Mouse (Mus musculus): ENCODE measurements around the gene Cbx8.

Gene Cbx8

DNA sequence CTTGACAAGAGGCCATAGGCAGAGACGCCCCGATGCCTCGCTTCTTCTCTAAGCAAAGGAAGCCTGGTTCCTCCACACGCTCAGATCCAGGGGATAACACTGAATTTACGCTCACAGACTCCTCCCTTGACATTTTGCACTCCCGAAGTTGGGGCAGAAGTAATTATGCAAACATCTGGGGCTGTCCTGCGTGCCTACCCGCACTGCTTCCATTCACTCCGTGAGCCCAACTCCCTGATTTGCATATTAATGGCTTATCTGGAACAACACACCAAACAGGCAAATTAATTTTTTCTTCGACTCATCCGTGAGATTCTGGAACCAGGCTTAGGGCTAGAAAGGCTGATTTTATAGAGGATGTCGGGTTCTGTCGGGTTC lies 7.4 kb upstream of the Cbx8 start:
- DNase-seq = no peak

DNA sequence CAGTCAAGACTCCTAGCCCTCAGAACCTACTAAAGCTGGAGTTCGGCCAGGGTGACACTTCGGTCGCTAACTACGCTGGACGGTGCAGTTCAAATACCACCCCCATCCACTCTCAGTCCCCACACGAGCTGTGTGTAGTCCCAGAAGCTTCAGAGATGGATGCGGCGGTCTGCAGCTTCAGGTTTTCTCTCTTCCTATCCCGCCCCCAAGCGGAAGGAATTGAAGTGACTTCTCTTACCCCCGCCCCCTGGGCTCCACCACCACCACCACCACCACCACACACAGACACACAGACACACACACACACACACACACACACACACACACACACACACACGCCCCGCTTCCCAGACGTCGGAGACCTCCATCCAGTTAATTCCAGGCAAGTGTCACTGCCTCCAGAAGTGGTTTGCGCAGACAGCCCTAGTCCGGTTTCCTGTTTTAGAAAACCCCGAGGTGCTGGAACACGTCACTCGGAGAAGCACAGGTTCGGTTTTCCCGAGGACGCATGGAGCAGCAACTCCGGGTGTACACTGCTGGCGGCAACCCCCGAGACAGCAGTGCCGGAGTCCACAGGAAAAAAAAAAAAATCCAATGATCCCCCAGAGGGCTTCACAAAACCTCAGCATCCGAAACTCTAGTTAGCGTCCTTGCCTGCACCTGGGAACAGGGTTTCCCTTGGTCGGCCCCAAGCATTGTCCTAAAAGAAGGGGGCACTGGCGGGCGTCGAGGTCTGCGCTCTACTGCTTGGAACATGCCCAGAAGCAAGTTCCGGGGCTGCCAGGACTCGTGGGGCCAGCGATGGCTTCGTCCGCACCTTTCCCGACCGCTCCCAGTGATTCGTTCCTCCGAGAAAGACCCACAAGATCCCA lies 6.7 kb upstream of the Cbx8 start:
- DNase-seq = no peak

DNA sequence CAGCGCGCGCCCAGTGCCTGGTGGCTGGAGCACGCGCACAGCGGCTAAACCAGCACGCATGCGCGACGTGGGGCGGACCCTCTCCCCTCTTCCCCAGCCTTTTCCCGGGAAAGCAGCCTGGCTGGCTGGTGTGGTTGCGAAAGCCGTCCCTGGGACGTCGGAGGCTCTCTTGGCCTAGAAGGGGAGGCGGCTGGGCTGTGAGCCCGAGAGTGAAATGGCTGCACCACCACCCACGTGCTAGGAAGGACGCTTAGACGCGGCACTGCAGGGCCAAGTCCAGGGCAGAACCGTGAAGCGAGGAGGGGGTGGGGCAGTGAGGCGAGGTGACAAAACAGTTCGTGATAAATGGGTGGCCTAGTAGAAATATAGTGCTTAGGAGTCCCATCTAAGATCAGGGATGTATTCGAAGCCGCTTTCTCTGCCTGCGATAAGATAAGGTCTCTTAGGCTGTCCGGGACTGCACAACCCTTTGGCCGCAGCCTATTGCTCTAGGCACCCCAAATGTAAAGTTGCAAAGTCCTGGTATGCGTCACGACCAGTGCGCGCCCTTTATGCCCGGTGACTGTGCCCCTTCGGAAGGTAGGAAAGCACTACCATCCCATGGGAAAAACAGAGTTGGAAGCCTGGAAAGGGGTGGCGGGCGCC lies 6.0 kb upstream of the Cbx8 start:
- DNase-seq = no peak

DNA sequence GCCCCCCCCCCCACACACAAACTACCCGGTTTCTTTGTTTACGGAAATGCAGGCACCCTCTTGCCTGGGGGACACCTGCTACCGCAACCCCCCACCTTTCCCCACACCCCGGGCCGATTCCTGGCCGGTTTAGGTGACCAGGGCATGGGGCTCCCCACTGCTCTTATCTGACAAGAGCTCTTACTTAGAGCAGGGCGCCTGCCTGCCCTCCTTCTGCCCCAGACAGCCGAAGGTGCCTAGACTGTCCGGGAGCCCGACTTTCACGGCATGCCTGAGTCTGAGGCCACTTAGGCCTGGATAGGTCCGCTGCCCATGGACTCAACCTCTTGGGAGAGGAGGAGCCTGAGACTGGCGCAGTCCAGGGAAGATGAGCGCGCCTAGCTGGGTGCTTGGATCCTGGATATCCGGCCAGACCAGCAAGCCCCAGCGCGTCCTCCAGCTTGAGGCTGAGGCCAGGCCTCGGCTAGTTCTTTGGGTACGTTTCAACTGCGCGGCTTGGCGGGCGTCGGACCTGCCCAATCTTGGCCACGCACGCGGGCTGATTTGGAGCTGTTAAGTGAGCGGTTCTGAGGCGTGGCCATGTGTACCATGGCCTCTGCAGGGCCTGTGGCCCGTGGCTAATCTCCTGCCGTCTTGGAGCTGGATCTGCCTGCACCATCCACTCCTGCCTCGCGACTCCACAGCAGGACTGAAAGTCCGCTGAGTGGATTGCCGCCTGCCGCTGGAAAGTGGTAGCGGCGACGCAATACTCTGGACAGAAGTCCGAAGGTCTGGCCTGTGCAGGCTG lies 4.0 kb upstream of the Cbx8 start:
- DNase-seq = no peak

DNA sequence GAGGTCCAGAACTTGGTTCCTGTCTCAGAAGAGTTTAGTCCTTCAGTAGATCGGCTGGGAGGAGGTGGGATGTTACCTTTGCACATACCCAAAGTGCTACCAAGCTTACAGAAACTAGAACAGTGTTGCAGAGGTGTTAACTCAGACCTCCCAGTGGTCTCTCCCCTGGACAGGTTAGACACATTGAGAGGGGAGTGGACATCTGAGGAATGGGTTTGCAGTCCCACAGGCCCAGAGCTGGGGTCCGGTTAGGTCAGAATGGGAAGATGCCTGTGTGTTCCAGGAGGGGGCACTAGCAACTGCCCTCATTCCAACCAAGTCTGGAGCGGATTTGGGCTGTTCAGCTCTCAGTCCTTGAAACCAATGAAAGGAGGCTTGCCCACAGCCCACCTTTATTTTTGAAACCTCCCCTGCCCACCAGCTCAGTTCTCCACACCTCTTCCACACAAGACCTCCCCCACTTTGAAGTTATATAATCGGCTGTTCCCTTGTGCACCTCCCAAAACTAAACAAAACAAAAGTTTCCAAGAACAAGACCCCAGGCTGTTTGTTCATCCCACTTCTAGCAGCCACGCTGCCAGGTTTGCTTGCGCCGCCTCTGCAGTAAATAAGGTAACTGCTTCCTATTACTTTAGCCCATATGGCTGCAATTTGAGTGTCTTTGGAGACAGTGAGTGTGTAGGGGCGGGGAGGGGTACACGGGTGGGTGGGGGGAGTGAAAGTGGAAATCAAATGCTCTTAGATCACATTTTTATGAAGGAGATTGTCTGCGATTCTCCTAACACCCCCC lies 3.2 kb upstream of the Cbx8 start:
- DNase-seq = peak in 1 of 2 experiments; percentile 33

DNA sequence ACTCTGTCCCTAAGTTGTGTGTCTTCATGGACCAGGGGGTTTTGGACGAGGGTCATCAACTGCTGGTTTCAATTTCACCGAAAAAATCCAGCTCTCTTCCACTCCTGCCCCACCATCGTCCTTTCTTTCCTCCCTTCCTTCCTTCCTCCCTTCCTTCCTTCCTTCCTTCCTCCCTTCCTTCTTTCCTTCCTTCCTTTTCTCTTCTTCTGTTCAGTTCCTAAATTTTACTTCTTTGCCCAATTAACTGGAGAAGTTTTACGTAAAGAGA lies 2.4 kb upstream of the Cbx8 start:
- no peak for DNase-seq

DNA sequence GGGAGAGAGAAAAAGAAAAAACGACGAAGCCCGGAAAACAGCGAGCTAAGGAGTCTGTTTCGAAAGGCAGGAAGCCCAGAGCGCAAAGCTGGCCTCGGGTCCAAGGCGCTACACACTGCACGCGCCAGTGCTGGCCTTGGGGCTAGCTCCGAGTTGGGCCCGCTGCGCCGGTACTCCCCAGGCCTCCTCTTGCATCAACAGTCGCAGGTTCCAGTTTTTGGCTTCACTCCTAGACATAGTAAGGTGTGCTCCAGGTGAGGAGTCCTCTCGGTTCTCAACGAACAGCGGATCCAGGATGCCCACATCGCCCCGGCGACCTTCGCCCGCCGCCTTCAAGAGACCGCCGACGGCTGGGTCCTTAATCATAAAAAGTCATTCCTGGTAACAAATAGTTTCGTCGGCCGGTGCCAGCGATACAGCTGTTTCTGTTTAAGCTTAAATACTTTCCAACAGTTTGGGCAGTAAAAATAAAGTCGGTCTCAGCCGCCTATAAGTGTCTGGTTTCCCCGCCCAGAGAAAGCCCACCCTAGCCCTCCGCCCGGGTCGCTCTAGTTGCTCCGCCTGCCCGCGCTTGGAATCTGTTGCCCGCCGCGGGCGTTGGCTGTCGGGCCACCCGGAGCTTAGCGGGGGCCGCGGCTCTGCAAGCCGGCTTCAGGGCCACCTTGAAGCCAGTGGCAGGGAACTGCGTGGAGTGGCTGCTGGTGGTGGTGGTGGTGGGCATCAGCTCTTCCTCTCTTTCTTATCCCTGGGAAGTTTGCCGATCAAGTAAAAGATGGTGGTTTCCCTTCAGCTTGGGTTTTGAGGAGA lies 1.9 kb upstream of the Cbx8 start:
- DNase-seq = no peak

DNA sequence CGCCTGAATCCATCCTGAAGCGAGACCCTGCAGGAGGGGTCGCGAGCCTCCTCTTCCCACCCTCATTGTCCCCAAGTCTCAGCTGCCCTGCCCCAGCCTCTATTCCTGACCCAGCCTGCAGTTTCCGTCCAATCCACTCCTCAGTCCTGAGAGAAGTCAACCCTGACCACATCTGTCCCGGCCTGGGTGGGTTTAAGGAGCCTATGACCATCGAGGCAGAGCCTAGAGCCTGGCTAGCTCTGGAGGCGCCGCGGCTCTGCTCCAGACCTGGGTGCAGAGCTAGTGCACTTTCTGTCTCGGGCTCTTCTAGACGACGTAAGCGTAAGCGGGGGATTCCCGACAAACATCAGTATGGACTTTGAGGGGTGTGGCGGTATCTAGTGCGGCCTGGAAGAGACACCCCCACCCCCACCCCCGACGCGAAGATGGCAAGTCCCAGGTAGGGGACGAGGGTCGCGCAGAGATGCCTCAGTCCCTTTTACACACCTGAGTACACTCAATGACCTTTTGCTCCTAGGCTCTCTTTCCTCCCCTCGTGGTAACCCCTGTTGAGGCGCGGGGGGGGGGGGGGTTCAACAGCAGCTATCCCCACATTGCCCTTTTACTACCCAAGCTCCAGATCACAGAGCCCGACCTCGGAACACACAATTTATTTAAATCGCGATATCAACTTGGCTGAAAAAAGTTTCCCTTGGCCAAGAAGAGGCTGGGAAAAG lies 1.1 kb upstream of the Cbx8 start:
- no peak for DNase-seq

DNA sequence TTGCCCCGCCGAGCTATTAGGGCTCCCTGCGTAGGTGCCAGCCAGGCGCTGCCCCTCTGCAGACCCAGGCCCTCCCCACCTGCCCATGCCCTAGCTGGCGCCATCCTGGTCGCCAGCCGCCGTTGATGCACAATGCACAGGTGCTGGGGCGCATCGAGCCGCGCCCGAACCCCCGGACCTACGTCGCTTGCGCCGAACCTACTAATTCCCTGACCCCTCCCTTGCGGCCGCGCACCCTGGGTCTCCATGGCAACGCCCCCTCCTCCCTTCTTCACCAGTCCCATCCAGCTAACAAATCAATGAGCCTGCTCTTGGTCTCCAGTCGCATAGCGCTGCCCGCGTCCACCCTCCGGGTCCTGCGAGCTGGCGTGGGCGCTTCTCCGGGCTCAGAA lies 552 bp upstream of the Cbx8 start:
- DNase-seq = no peak

DNA sequence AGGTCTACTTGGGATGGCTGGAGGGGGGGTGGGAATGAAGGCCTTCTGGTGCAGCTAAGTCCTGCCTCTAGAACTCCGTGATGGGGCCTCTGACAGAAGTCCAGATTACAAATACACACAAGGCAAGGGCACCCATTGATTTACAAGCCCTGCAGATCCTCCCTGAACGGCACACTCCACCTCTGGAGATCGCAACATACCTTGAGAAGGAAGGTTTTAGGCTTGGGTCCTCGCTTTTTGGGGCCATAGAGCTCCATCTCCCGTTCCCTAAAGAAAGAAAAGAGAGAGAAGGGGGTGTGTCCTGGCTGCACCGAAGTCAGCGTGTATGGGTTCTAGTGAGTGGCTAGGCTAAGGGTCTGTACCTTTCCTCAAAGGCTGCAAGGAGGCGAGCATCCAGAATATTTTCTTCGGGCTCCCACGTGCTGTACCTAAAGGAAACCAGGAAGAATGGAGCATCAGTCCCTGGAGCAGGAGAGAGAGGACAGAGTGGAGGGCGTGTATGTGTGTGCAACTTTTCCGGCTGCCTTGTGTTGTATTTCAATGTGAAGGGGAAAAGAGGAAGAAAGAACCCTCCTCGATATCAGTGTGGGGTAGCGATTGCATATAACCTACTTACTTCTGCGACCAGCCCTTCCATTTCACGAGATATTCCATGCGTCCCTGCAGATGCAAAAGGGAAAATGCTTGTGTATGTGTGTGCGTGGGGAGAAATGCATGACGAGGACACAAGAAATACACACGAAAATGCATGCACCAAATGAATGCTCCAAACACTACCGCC lies 847 bp downstream of the Cbx8 start:
- no peak for DNase-seq

DNA sequence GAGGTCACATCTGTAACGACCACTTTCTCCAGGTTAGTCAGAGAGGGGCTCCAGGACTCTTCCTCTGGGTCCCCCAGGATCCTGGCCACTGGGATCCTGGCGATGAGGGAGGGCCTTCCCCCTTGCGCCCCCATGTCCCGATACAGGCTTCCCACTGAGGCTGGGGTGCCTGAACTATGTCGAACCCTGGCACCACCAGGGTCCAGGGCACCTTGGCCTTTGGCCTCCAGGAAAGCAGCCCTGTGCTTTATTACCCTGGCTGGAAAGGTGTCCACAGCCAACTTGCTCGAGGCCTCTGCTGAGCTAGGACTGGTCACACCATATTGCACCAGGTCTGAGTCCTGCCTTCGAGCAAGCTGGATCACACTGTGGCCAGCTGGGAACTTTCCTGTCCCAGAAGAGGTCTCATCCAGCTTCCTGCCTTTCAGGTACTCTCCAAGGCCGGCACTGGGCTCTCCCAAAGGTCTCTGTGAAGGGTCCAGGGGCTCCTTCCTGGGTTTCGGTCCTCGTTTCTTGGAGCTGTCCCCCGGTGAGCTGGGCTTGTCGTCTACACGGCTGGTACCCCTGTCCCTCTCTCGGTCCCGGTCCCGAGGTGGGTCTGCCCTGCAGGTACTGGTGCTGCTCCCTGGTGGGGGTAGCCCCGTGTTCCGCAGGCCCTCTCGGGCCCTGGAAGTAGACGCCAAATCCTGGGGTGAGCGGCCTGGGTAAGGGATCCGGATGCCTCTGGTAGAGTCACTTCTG lies 1.9 kb downstream of the Cbx8 start:
- no peak for DNase-seq

DNA sequence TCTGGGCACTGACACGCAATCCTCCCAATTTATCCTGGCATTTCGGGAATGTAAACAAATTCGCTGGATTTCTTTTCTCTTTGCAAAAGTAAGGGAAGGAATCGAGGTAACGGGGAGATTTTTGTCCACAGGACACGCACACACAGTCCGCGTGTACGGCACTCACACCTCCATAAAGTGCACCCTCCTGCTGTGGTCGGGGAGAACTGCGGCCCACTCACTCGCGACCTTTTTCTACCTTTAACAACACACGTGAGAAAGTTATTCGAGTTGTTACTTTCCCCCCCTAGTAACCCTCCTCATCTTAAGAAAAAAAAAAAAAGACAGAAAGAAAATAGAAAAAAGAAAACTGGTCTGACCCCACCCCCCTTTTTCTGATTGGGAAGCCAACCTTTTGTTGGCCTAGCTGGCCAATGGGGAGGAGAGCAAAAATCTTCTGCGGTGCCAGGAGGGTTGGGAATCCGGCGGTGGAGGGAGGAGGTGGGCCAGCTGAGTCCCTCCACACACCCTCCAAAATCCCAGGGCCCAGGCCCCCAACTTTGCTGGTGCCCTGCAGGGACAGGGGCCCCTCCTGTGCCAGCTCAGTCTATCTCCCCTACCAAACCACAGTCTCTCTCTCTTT lies 2.9 kb downstream of the Cbx8 start:
- DNase-seq = no peak

DNA sequence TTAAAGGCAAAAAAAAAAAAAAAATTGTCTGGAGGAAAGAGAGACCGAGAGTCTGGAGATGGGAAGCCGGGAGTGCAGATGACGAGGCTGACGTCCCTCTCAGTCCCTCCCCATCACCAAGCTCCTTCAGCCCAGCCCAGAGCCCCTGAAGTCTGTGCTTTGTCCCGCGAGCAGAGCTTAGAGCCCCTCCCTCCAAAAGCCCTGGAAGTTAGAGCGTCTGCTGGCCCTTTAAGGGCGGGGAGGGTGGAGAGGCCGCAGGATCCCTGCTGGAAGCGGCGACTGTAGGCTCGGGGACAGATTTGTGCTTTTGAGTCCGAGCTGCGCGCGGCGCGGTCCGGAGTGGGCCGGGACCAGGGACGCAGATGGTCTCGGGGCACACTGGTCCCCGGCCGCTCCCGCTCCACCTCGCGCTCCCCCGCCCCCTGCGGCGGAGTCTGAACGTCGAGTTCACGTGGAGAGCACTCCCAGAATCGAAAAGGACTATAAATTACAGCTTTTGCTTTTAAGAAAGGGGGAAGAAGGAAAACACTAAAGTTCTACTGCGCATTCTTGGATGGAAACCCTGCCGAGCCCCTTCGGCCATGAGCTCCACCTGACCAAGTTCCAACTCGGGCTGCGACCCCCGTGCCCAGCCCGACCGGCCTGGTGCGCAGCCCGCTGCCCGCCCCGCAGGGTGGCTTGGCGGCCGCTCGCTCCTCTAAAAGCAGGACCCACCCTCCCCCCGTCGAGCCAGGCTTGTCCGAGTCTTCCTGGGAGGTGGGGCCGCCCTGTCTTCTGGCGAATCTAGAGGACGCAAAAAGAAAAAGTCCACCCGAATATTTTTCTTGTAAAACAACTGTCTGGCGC lies 3.6 kb downstream of the Cbx8 start:
- DNase-seq = peak; percentile 51 to 53

DNA sequence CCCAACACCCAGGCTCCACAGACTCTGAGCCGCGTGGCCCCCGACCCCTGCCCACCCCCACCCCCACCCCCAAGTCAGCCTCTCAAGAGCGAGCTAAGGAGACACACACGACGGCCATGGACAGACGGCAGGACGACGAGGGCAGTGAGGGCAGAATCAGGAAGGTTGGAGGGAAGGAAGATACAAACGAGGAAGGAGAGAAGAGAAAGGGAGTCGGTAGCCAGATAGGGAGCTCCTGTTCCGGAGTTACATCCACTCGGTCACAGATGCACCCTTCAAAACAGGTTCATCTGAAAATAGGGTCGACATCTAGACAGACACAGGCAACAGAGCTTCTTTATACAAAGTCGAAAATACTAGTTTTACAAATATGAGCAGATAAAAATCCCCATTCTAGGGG lies 4.3 kb downstream of the Cbx8 start:
- DNase-seq = no peak

DNA sequence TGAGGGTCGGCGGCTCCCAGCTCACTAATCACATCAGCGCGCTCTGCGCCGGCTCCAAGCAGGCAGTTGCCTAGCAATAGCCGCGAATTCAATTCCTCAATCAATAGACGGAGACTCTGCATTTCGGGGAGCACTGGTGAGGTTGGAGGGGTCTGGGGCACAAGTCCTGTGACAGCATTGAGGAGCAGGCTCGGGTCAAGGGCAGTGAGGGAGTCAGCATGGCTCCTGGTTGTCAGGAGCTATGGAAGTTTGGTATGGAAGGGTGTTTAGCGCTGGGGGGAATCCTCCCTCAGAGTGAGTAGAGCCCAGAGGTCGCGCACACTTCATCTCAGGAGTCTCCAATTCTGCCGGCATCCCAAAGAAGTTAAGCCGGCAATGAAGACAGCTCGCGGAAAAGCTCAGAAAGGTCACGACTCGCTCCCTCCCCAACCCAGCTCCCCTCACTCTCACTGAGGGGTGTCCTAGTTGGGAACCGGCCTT lies 5.0 kb downstream of the Cbx8 start:
- DNase-seq = no peak

DNA sequence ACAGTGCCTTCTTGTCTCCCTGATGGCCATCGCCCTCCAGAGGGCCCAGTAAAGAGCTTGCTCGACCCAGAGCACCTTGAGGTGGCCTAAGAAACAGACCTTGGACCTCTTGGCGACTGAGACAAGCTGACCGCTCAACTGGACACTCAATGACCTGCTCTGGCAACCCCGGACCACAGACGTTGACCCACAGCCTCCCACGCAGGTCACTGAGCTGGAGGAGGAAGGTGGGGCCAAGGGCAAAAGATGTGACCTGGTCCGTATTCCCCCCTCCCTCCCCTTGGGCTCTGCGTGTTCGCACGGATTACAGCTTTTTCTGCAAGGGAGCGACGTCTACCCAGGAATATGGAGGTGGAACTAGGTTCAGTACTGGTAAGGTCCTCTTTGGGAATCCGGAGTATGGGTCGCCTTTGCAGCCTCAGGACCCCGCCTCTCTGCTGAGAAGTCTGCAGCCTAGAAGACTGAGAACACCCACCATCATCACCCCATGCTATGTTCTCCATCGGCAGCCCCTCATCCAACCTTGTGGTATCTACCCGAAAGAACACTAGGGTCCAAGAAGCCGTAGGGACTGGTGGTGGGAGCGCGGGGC lies 5.6 kb downstream of the Cbx8 start:
- no peak for DNase-seq

DNA sequence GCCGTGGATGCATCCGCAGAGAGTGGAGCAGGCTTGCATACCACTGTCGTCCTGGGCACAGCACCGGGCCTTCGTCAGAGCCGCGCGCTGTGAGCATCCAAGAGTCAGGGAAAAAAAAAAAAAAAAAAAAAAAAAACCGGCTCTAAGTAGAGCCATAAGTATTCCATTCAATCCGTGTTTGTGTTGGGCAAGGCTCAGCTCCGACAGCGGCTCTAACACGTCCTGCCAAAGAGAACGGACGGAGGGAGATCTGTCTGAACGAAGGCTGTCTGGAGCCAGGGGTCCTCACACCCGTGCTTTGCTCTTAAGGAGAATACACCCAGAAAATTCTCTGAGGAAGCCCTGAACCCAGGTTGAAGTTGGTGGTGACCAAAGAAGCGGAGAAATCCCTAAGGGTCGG lies 6.1 kb downstream of the Cbx8 start:
- DNase-seq = no peak

Data from cerebellum, postnatal 36 days (tissue).